In the genomic region with DNA sequence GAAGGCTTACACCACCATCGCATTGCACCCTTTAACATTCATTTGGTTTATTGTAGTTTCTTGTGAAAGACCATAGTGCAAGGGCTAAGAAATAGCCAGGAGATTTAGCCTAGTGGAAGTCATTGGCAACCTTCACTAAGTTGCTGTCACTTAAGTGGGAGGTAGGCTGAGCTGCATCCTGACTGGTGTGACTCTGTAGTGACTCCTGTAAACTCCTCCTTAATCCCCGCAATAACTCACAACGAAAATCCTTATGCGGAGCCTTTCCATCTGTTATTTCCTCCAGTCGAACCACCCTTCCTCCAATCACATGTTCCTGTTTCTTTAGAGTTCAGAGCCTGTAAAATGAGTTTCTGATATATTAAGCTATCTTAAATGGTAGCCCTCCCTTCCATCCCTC, we compare ENCODE assay signal across 8 mouse cellular contexts. TPM values are rescaled to one million over a fixed set of nuclear protein-coding genes. Genes with fewer than 3 reads are reported as not detected.
A peak's percentile ranks its signal among the peaks of the same experiment; 100 is the strongest.
DNase-seq lines count a peak whose midpoint lies in the region; ATAC-seq and TF ChIP-seq lines count a peak whose summit lies in the region.

No protein-coding gene starts in this region.

- in situ Hi-C loops in ES-E14 (cut with MboI; ENCODE audit: low sequenced_read_pairs in 2 of 2, unreplicated experiment in 2 of 2), result no loop called here

- 17% methylated on average over 5 of the region's 5 CpGs for WGBS in heart, embryonic 12.5 days
- WGBS in forebrain, embryonic 12.5 days, result 23% methylated on average over 5 of the region's 5 CpGs
- WGBS in limb, embryonic 15.5 days, result 11% methylated on average over 5 of the region's 5 CpGs

- peak overlapping the region; percentile 94 for H3K9ac ChIP-seq in heart, embryonic 12.5 days
- peak overlapping the region; percentile 40; the same call in 1 of the 2 replicates for H3K9ac ChIP-seq in ES-E14 (ENCODE audit: insufficient read depth, low read depth, low read length, poor library complexity, severe bottlenecking)
- H3K9ac ChIP-seq in forebrain, embryonic 12.5 days, result peak overlapping the region; percentile 93
- peak overlapping the region; percentile 40 for H3K9ac ChIP-seq in limb, embryonic 15.5 days

- no peaks in the 10 kb centered on the region for H3K27me3 ChIP-seq in heart, embryonic 12.5 days (replicated peaks)
- H3K27me3 ChIP-seq in forebrain, embryonic 12.5 days, result no peaks in the 10 kb centered on the region
- no peaks in the 10 kb centered on the region for H3K27me3 ChIP-seq in limb, embryonic 15.5 days

- peaks cover 7% of the 10 kb centered on the region; the same call in 1 of the 2 replicates for H3K36me3 ChIP-seq in heart, embryonic 12.5 days
- no peaks in the 10 kb centered on the region for H3K36me3 ChIP-seq in ES-E14 (ENCODE audit: control insufficient read depth, insufficient read depth, low read length, poor library complexity, severe bottlenecking)
- peaks cover 1% of the 10 kb centered on the region; the same call in 1 of the 2 replicates for H3K36me3 ChIP-seq in forebrain, embryonic 12.5 days (replicated peaks)
- peaks cover 6% of the 10 kb centered on the region; the same call in 1 of the 2 replicates for H3K36me3 ChIP-seq in limb, embryonic 15.5 days

- no peak for DNase-seq in heart, postnatal 14 days
- DNase-seq in ES-E14 (ENCODE audit: low read depth, low spot score), result no peak
- peak; percentile 53 for DNase-seq in retina, postnatal 1 day
- no peak for DNase-seq in adrenal gland, postnatal 10 days
- no peak for DNase-seq in ovary, adult 18-20 months (ENCODE audit: low spot score)

- peaks cover 13% of the 10 kb centered on the region for H3K4me1 ChIP-seq in heart, embryonic 12.5 days (replicated peaks)
- H3K4me1 ChIP-seq in ES-E14 (ENCODE audit: control insufficient read depth in 2 of 2, insufficient read depth in 2 of 2, low read length in 2 of 2, poor library complexity in 1 of 2), result peaks cover 0 to 2% of the 10 kb centered on the region in 2 experiments; a peak in 1 of 4 replicates
- peaks cover 17% of the 10 kb centered on the region for H3K4me1 ChIP-seq in forebrain, embryonic 12.5 days
- H3K4me1 ChIP-seq in limb, embryonic 15.5 days, result peaks cover 19% of the 10 kb centered on the region

- peak overlapping the region; percentile 77 for H3K4me3 ChIP-seq in heart, embryonic 12.5 days
- peak overlapping the region; percentile 95 to 99 for H3K4me3 ChIP-seq in ES-E14 (ENCODE audit: insufficient read depth in 1 of 2, low read depth in 1 of 2, low read length in 2 of 2, poor library complexity in 1 of 2, severe bottlenecking in 1 of 2)
- H3K4me3 ChIP-seq in forebrain, embryonic 12.5 days (replicated peaks), result peak overlapping the region; percentile 83
- peak overlapping the region; percentile 91 for H3K4me3 ChIP-seq in limb, embryonic 15.5 days

- ATAC-seq in heart, embryonic 12.5 days (ENCODE audit: insufficient number of reproducible peaks, low FRiP score), result no peak
- peak; percentile 4; the same call in 1 of the 2 replicates for ATAC-seq in forebrain, embryonic 12.5 days (ENCODE audit: low FRiP score)
- no peak; the same call in 1 of the 2 replicates for ATAC-seq in limb, embryonic 15.5 days (ENCODE audit: insufficient number of reproducible peaks, low FRiP score, low TSS enrichment, low read depth)

- no peaks in the 10 kb centered on the region for H3K9me3 ChIP-seq in heart, embryonic 12.5 days (replicated peaks)
- H3K9me3 ChIP-seq in ES-E14 (ENCODE audit: control insufficient read depth, insufficient read depth, low read depth, low read length), result no peaks in the 10 kb centered on the region
- no peaks in the 10 kb centered on the region for H3K9me3 ChIP-seq in forebrain, embryonic 12.5 days
- H3K9me3 ChIP-seq in limb, embryonic 15.5 days, result no peaks in the 10 kb centered on the region

- H3K27ac ChIP-seq in heart, embryonic 12.5 days (ENCODE audit: poor library complexity, severe bottlenecking), result peak overlapping the region; percentile 99
- no peak overlapping the region for H3K27ac ChIP-seq in ES-E14 (ENCODE audit: insufficient read depth, low read depth, low read length, poor library complexity, severe bottlenecking)
- H3K27ac ChIP-seq in forebrain, embryonic 12.5 days, result peak overlapping the region; percentile 100
- peak overlapping the region; percentile 100 for H3K27ac ChIP-seq in limb, embryonic 15.5 days

- intact Hi-C loops in heart, postnatal 14 days (cut with DNase I), result no loop called here

- H3K4me2 ChIP-seq in heart, embryonic 12.5 days, result peak overlapping the region; percentile 96
- H3K4me2 ChIP-seq in forebrain, embryonic 12.5 days, result peak overlapping the region; percentile 76
- H3K4me2 ChIP-seq in limb, embryonic 15.5 days, result peak overlapping the region; percentile 78

TF ChIP-seq in ES-E14, 5 proteins besides CTCF, POLR2A, EP300 and RAD21:
- TF ChIP-seq HCFC1 (IDR thresholded peaks at IDR 0.05; ENCODE audit: borderline replicate concordance, insufficient read depth, low read length) (no peak), ZNF384 (IDR thresholded peaks at IDR 0.05; ENCODE audit: low read depth, low read length) (no peak), CHD2 (IDR thresholded peaks at IDR 0.05; ENCODE audit: low read depth, low read length) (no peak), MAFK (IDR thresholded peaks at IDR 0.05; ENCODE audit: insufficient read depth, low read depth, low read length) (no peak), ZC3H11A (IDR thresholded peaks at IDR 0.05; ENCODE audit: borderline replicate concordance, low read depth, low read length) (no peak)

RNA-seq across cellular contexts. Expression of a gene that starts 0.5 kb away (rescaled TPM):
- polyA plus RNA-seq in heart, embryonic 12.5 days (2016; fragmentation: Nextera tagmentation; extraction: Ambion mirVana), result 31.4 and 32.8 TPM in 2 replicates
- 10 to 100 TPM; 34.7 to 35.7 TPM for total RNA-seq in heart, postnatal 14 days (2021)
- 38.2 and 47.8 TPM in 2 replicates for total RNA-seq in ES-E14 (2012; rRNA removed)
- polyA plus RNA-seq in forebrain, embryonic 12.5 days (2016; fragmentation: Nextera tagmentation; extraction: Ambion mirVana), result 21.2 and 22.7 TPM in 2 replicates
- 19.5 and 22.9 TPM in 2 replicates for polyA plus RNA-seq in limb, embryonic 15.5 days (2015; fragmentation: Nextera tagmentation; extraction: Ambion mirVana)
- 10 to 100 TPM; 45.4 to 52.7 TPM for total RNA-seq in adrenal gland, postnatal 10 days (2021)

Comparison
In these comparisons a context has a peak if more than half of its experiments do, and no peak if none do; other contexts are left out.
1. H3K9ac ChIP-seq: peak in every context shown above with its lines; median percentile 94 in heart, embryonic 12.5 days; 93 in forebrain, embryonic 12.5 days; 40 in ES-E14; 40 in limb, embryonic 15.5 days.